Mouse (Mus musculus) midbrain, embryonic 12.5 days (tissue): ENCODE data around the gene Gm45521. TPM values are rescaled to one million over a fixed set of nuclear protein-coding genes. Genes with fewer than 3 reads are reported as not detected.
"Not testable (repeated sequence)": the region's sequence is repeated elsewhere in the genome, so short reads cannot be mapped to it uniquely, and the experiment has no call there.

Experiments
- ATAC-seq: fragments of 200-750 bp; cut with Nextera tagmentation; 2 replicates; pipeline ENCODE4 v1.8.0; 2017; ENCODE audit warnings: low read depth, moderate TSS enrichment, moderate library complexity; ENCODE audit not compliant: low FRiP score
- H3K27ac ChIP-seq: fragments of 300-500 bp; sonication (generic); replicated peaks from 2 replicates; pipeline ENCODE4 v1.5.1; 2016; ENCODE audit warnings: mild to moderate bottlenecking
- H3K27me3 ChIP-seq: fragments of 300-500 bp; sonication (generic); 2 replicates; pipeline ENCODE4 v1.6.1; 2016; ENCODE audit warnings: mild to moderate bottlenecking
- H3K36me3 ChIP-seq: fragments of 300-500 bp; sonication (generic); 2 replicates; pipeline ENCODE4 v1.6.1; 2016
- H3K4me1 ChIP-seq: fragments of 300-500 bp; sonication (generic); 2 replicates; pipeline ENCODE4 v1.6.1; 2016
- H3K4me2 ChIP-seq: fragments of 300-500 bp; sonication (generic); replicated peaks from 2 replicates; pipeline ENCODE4 v1.6.1; 2016; ENCODE audit warnings: mild to moderate bottlenecking, moderate library complexity
- H3K4me3 ChIP-seq: fragments of 300-500 bp; sonication (generic); 2 replicates; pipeline ENCODE4 v1.5.1; 2016; ENCODE audit warnings: mild to moderate bottlenecking
- H3K9ac ChIP-seq: fragments of 300-500 bp; sonication (generic); replicated peaks from 2 replicates; pipeline ENCODE4 v1.6.1; 2016; ENCODE audit warnings: mild to moderate bottlenecking, moderate library complexity
- H3K9me3 ChIP-seq: fragments of 300-500 bp; sonication (generic); 2 replicates; pipeline ENCODE4 v1.6.1; 2016; ENCODE audit warnings: mild to moderate bottlenecking
- WGBS: fragments of 180-500 bp; shearing (Covaris S2); methylation state at CpG from one replicate; pipeline ENCODE4 v1.1.7; 2016; 5-methylcytosine and 5-hydroxymethylcytosine counted together
- polyA plus RNA-seq: library from polyadenylated mRNA; unstranded; fragments of >200 nt; fragmentation: Nextera tagmentation; extraction: Ambion mirVana; gene quantifications from 2 replicates; pipeline ENCODE4 v1.2.1, GENCODE M21; 2016

Gm45521 gene
- polyA plus RNA-seq, 1 experiment from 2014 or later: not detected

- peaks cover 40% of the 10 kb centered on the region for H3K27me3 ChIP-seq
- peak overlapping the region; percentile 62 for H3K9ac ChIP-seq
- no peaks in the 10 kb centered on the region for H3K9me3 ChIP-seq
- peaks cover 13% of the 10 kb centered on the region for H3K4me1 ChIP-seq
- H3K36me3 ChIP-seq: no peaks in the 10 kb centered on the region
- no peak overlapping the region for H3K27ac ChIP-seq
- peak overlapping the region; percentile 76 for H3K4me2 ChIP-seq
- peak overlapping the region; percentile 50 for H3K4me3 ChIP-seq
- ATAC-seq: no peak
- 42% methylated on average over 18 of the region's 18 CpGs for WGBS
Measured at GRCm38 (mm10) chr14:8003727-8004670, 46.9 kb downstream of the Gm45521 start.

- not testable (repeated sequence) for H3K9me3 ChIP-seq, H3K4me3 ChIP-seq, H3K4me2 ChIP-seq, H3K27ac ChIP-seq, ATAC-seq, H3K9ac ChIP-seq, H3K36me3 ChIP-seq
- Histone ChIP-seq H3K27me3 (peaks cover 19% of the 10 kb centered on the region), H3K4me1 (peaks cover 13% of the 10 kb centered on the region)
- WGBS: 64% methylated on average over 3 of the region's 3 CpGs
Measured at GRCm38 (mm10) chr14:8006061-8006460, 49.0 kb downstream of the Gm45521 start.

GRCm38 (mm10) chr14:8007084-8007483 lies 50.0 kb downstream of the Gm45521 start:
- H3K4me3 ChIP-seq: no peak overlapping the region
- ATAC-seq: no peak
- no peak overlapping the region for H3K9ac ChIP-seq
- H3K9me3 ChIP-seq: no peaks in the 10 kb centered on the region
- no peak overlapping the region for H3K27ac ChIP-seq
- H3K4me1 ChIP-seq: peaks cover 13% of the 10 kb centered on the region
- H3K36me3 ChIP-seq: no peaks in the 10 kb centered on the region
- no peak overlapping the region for H3K4me2 ChIP-seq
- H3K27me3 ChIP-seq: peaks cover 9% of the 10 kb centered on the region

DNA sequence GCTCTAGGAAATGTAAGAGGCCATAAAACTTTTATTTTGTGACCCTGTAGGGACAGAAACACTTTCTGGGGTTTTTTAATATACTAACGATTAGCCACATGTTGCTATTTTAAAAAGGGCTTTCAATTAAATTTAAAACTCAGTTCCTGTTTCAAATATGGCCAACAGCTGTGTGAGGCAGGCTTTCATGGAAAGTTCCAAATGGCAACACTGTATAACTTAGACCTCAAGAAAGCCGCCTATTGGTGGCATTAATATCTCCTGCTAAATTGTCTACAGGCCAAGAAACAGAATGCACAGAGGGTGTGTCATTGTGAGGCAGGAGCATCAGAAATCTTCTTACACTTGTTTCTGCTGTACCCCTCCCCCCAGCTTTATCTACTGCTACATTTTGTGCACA lies 50.4 kb downstream of the Gm45521 start:
- Histone ChIP-seq H3K4me2 (no peak overlapping the region), H3K4me3 (no peak overlapping the region), H3K4me1 (peaks cover 13% of the 10 kb centered on the region), H3K36me3 (no peaks in the 10 kb centered on the region), H3K9me3 (no peaks in the 10 kb centered on the region), H3K27me3 (peaks cover 7% of the 10 kb centered on the region; the same call in 1 of the 2 replicates), H3K27ac (no peak overlapping the region), H3K9ac (no peak overlapping the region)
- 89% methylated on average over 2 of the region's 2 CpGs for WGBS
- no peak for ATAC-seq

- no peak overlapping the region for H3K27ac ChIP-seq
- H3K9me3 ChIP-seq: no peaks in the 10 kb centered on the region
- 89% methylated on average over 10 of the region's 10 CpGs for WGBS
Measured at GRCm38 (mm10) chr14:8007923-8008322, 50.8 kb downstream of the Gm45521 start.

More at GRCm38 (mm10) chr14:8007923-8008322, 50.8 kb downstream of the Gm45521 start:
- Histone ChIP-seq H3K4me3 (no peak overlapping the region), H3K4me1 (peaks cover 13% of the 10 kb centered on the region), H3K9ac (no peak overlapping the region), H3K27me3 (peaks cover 7% of the 10 kb centered on the region; the same call in 1 of the 2 replicates), H3K36me3 (no peaks in the 10 kb centered on the region), H3K4me2 (no peak overlapping the region)
- ATAC-seq: no peak

Other genes with a start within 250 kb of the Gm45521 start
- not detected in 2 replicates for gene Gm26661, start 165.7 kb upstream of the Gm45521 start, polyA plus RNA-seq
- gene Flnb, start 139.3 kb upstream of the Gm45521 start, polyA plus RNA-seq: 21.3 and 23.4 TPM in 2 replicates
- 0.05 TPM in 1 of 2 replicates, not detected in the other for gene Dnase1l3, start 37.3 kb downstream of the Gm45521 start, polyA plus RNA-seq
- gene Abhd6, start 45.6 kb downstream of the Gm45521 start, polyA plus RNA-seq: 17.1 and 18.7 TPM in 2 replicates
- 44.4 and 44.9 TPM in 2 replicates for gene Rpp14, start 123.1 kb downstream of the Gm45521 start, polyA plus RNA-seq
- gene Pxk, start 140.9 kb downstream of the Gm45521 start, polyA plus RNA-seq: 32.9 and 33.6 TPM in 2 replicates
- gene Pdhb, start 215.7 kb downstream of the Gm45521 start, polyA plus RNA-seq: 202 and 213 TPM in 2 replicates